Mouse (Mus musculus) embryo, embryonic 9.5 days (tissue): ENCODE data around the gene Jdp2.

Experiments
- DNase-seq: peaks from one replicate; pipeline ENCODE4 v3.0.0-alpha.2; 2017; ENCODE audit errors: extremely low spot score

The Jdp2 gene

GRCm38 (mm10) chr12:85601531-85601930, 2.7 kb downstream of the Jdp2 start:
- DNase-seq: no peak

- DNase-seq: no peak
These were observed 3.3 kb downstream of the Jdp2 start for GRCm38 (mm10) chr12:85602153-85602552.

GRCm38 (mm10) chr12:85602811-85603210, 4.0 kb downstream of the Jdp2 start:
- no peak for DNase-seq

- DNase-seq: no peak
These were observed 4.9 kb downstream of the Jdp2 start for GRCm38 (mm10) chr12:85603767-85604166.

- no peak for DNase-seq
These were observed 5.6 kb downstream of the Jdp2 start for GRCm38 (mm10) chr12:85604301-85604998.

GRCm38 (mm10) chr12:85607519-85608449, 9.0 kb downstream of the Jdp2 start:
- no peak for DNase-seq

GRCm38 (mm10) chr12:85610167-85610566, 11.3 kb downstream of the Jdp2 start:
- no peak for DNase-seq

- no peak for DNase-seq
These were observed 15.3 kb downstream of the Jdp2 start for GRCm38 (mm10) chr12:85614090-85614489.

- no peak for DNase-seq
These were observed 16.7 kb downstream of the Jdp2 start for GRCm38 (mm10) chr12:85615486-85615885.

GRCm38 (mm10) chr12:85617885-85618284, 19.1 kb downstream of the Jdp2 start:
- no peak for DNase-seq

GRCm38 (mm10) chr12:85618430-85618829, 19.6 kb downstream of the Jdp2 start:
- no peak for DNase-seq

- DNase-seq: no peak
These were observed 20.6 kb downstream of the Jdp2 start for GRCm38 (mm10) chr12:85619283-85619897.

- no peak for DNase-seq
These were observed 21.1 kb downstream of the Jdp2 start for GRCm38 (mm10) chr12:85619898-85620443.

- no peak for DNase-seq
These were observed 22.2 kb downstream of the Jdp2 start for GRCm38 (mm10) chr12:85621027-85621426.

GRCm38 (mm10) chr12:85621673-85622072, 22.8 kb downstream of the Jdp2 start:
- DNase-seq: no peak

- no peak for DNase-seq
These were observed 24.9 kb downstream of the Jdp2 start for GRCm38 (mm10) chr12:85623711-85624110.

GRCm38 (mm10) chr12:85624652-85625051, 25.8 kb downstream of the Jdp2 start:
- no peak for DNase-seq

GRCm38 (mm10) chr12:85625852-85626251, 27.0 kb downstream of the Jdp2 start:
- no peak for DNase-seq

- DNase-seq: no peak
These were observed 31.0 kb downstream of the Jdp2 start for GRCm38 (mm10) chr12:85629661-85630481.

- no peak for DNase-seq
These were observed 32.4 kb downstream of the Jdp2 start for GRCm38 (mm10) chr12:85631196-85631595.

- no peak for DNase-seq
These were observed 33.5 kb downstream of the Jdp2 start for GRCm38 (mm10) chr12:85632321-85632720.
